ENCODE assay signal across 21 mouse cellular contexts in genomic region chr13:94180477-94181420, GRCm38 (mm10).
DNase-seq lines count a peak whose midpoint lies in the region; ATAC-seq lines count a peak whose summit lies in the region.
"Had no signal": no experiment of that assay in that cellular context is flagged by ENCODE, and none has a peak within 500 bp of the region (broad histone marks: within the 10 kb centered on the region; RNA-seq: fewer than 3 reads in every experiment).

No protein-coding gene starts in this region.

- H3K9me3 ChIP-seq in intestine, embryonic 16.5 days (ENCODE audit: control insufficient read depth, low read length), result no peaks in the 10 kb centered on the region
- no peaks in the 10 kb centered on the region for H3K9me3 ChIP-seq in intestine, embryonic 15.5 days
- no peaks in the 10 kb centered on the region for H3K9me3 ChIP-seq in midbrain, embryonic 11.5 days (ENCODE audit: control insufficient read depth, low read length)
- H3K9me3 ChIP-seq in midbrain, embryonic 13.5 days, result no peaks in the 10 kb centered on the region
- H3K9me3 ChIP-seq: forebrain, embryonic 15.5 days; heart, embryonic 15.5 days; hindbrain, embryonic 10.5 days; megakaryocyte, embryonic 14.5 days; neural tube, embryonic 15.5 days had no signal

- H3K27me3 ChIP-seq in intestine, embryonic 16.5 days (replicated peaks; ENCODE audit: control insufficient read depth, insufficient read depth, low read length), result no peaks in the 10 kb centered on the region
- H3K27me3 ChIP-seq in intestine, embryonic 15.5 days (replicated peaks), result no peaks in the 10 kb centered on the region
- no peaks in the 10 kb centered on the region for H3K27me3 ChIP-seq in midbrain, embryonic 11.5 days (ENCODE audit: control insufficient read depth, insufficient read depth, low read length)
- H3K27me3 ChIP-seq in midbrain, embryonic 13.5 days, result peaks cover 7% of the 10 kb centered on the region
- H3K27me3 ChIP-seq: forebrain, embryonic 15.5 days; heart, embryonic 15.5 days had no signal

- ATAC-seq in intestine, embryonic 16.5 days, result no peak
- no peak for ATAC-seq in intestine, embryonic 15.5 days
- no peak for ATAC-seq in midbrain, embryonic 11.5 days (ENCODE audit: low FRiP score)
- ATAC-seq in midbrain, embryonic 13.5 days, result no peak
- ATAC-seq in erythroid progenitor cell, adult 5-6 weeks (replicated peaks; ENCODE audit: low FRiP score, poor library complexity, severe bottlenecking), result no peak
- ATAC-seq: forebrain, embryonic 15.5 days; hindbrain, postnatal 0 days; midbrain, embryonic 16.5 days had no signal

- H3K27ac ChIP-seq in intestine, embryonic 16.5 days (ENCODE audit: low read length), result 0 out of 2 replicates have a peak overlapping the region, but pooled peaks have one; percentile 10
- H3K27ac ChIP-seq in intestine, embryonic 15.5 days, result no peak overlapping the region
- H3K27ac ChIP-seq in midbrain, embryonic 11.5 days (ENCODE audit: low read depth, low read length), result no peak overlapping the region
- H3K27ac ChIP-seq in midbrain, embryonic 13.5 days, result no peak overlapping the region
- H3K27ac ChIP-seq: forebrain, embryonic 15.5 days; heart, embryonic 15.5 days; hindbrain, embryonic 10.5 days; hindbrain, postnatal 0 days; left cerebral cortex, adult 2 months; liver, embryonic 14.5 days; neural tube, embryonic 15.5 days had no signal

- 74% methylated on average over 5 of the region's 5 CpGs for WGBS in intestine, embryonic 16.5 days
- WGBS in intestine, embryonic 15.5 days, result 80% methylated on average over 5 of the region's 5 CpGs
- 87% methylated on average over 5 of the region's 5 CpGs for WGBS in midbrain, embryonic 11.5 days
- 93% methylated on average over 5 of the region's 5 CpGs for WGBS in midbrain, embryonic 13.5 days

- H3K36me3 ChIP-seq in intestine, embryonic 16.5 days (ENCODE audit: control insufficient read depth, insufficient read depth, low read length), result no peaks in the 10 kb centered on the region
- no peaks in the 10 kb centered on the region for H3K36me3 ChIP-seq in intestine, embryonic 15.5 days
- H3K36me3 ChIP-seq in midbrain, embryonic 11.5 days (ENCODE audit: control insufficient read depth, insufficient read depth, low read length), result no peaks in the 10 kb centered on the region
- H3K36me3 ChIP-seq in midbrain, embryonic 13.5 days, result no peaks in the 10 kb centered on the region
- H3K36me3 ChIP-seq: forebrain, embryonic 15.5 days; heart, embryonic 15.5 days; hindbrain, embryonic 10.5 days; neural tube, embryonic 15.5 days had no signal

- H3K9ac ChIP-seq in intestine, embryonic 16.5 days (ENCODE audit: low read depth, low read length), result no peak overlapping the region
- no peak overlapping the region for H3K9ac ChIP-seq in intestine, embryonic 15.5 days
- H3K9ac ChIP-seq in midbrain, embryonic 11.5 days (ENCODE audit: low read length), result no peak overlapping the region
- H3K9ac ChIP-seq in midbrain, embryonic 13.5 days (replicated peaks), result no peak overlapping the region
- H3K9ac ChIP-seq: forebrain, embryonic 15.5 days; heart, embryonic 15.5 days; liver, embryonic 14.5 days; neural tube, embryonic 15.5 days had no signal

- no peak overlapping the region for H3K4me2 ChIP-seq in intestine, embryonic 16.5 days (ENCODE audit: low read depth, low read length)
- no peak overlapping the region for H3K4me2 ChIP-seq in intestine, embryonic 15.5 days (replicated peaks)
- no peak overlapping the region for H3K4me2 ChIP-seq in midbrain, embryonic 11.5 days
- H3K4me2 ChIP-seq in midbrain, embryonic 13.5 days (replicated peaks), result no peak overlapping the region
- H3K4me2 ChIP-seq: forebrain, embryonic 15.5 days; heart, embryonic 15.5 days; neural tube, embryonic 15.5 days had no signal

- H3K4me3 ChIP-seq in intestine, embryonic 16.5 days (ENCODE audit: low read length), result no peak overlapping the region
- H3K4me3 ChIP-seq in intestine, embryonic 15.5 days (replicated peaks), result no peak overlapping the region
- H3K4me3 ChIP-seq in midbrain, embryonic 11.5 days (ENCODE audit: low read depth, low read length), result no peak overlapping the region
- H3K4me3 ChIP-seq in midbrain, embryonic 13.5 days (replicated peaks), result no peak overlapping the region
- H3K4me3 ChIP-seq: forebrain, embryonic 15.5 days; heart, embryonic 15.5 days; hindbrain, embryonic 10.5 days; left cerebral cortex, adult 2 months; megakaryocyte, embryonic 14.5 days; neural tube, embryonic 15.5 days had no signal

- DNase-seq in midbrain, embryonic 11.5 days (ENCODE audit: low spot score, missing footprints), result peak; percentile 39
- peak; percentile 32 for DNase-seq in lung, postnatal 25 days (ENCODE audit: low spot score)
- DNase-seq in frontal cortex, postnatal 10 days (ENCODE audit: low spot score in 2 of 2), result no peak
- DNase-seq: adrenal gland, adult 8-10 months; cerebellum, adult 9-10 months; gastrocnemius, postnatal 25 days; kidney, adult 8-10 months; kidney, postnatal 25 days had no signal

- no peaks in the 10 kb centered on the region for H3K4me1 ChIP-seq in intestine, embryonic 16.5 days (ENCODE audit: control insufficient read depth, insufficient read depth, low read length)
- 0 out of 2 replicates have a peak, but pooled peaks cover 6% of the 10 kb centered on the region for H3K4me1 ChIP-seq in intestine, embryonic 15.5 days (replicated peaks)
- peaks cover 4% of the 10 kb centered on the region; the same call in 1 of the 2 replicates for H3K4me1 ChIP-seq in midbrain, embryonic 11.5 days (ENCODE audit: control insufficient read depth, insufficient read depth, low read length)
- peaks cover 13% of the 10 kb centered on the region for H3K4me1 ChIP-seq in midbrain, embryonic 13.5 days (replicated peaks)

Comparison
In these comparisons a context has a peak if more than half of its experiments do, and no peak if none do; other contexts are left out.
1. DNase-seq: peak in midbrain, embryonic 11.5 days (single experiment) and lung, postnatal 25 days (single experiment); none in frontal cortex, postnatal 10 days (0 of 2).